Comparison of ENCODE assay signal across 8 mouse cellular contexts in the genomic region with DNA sequence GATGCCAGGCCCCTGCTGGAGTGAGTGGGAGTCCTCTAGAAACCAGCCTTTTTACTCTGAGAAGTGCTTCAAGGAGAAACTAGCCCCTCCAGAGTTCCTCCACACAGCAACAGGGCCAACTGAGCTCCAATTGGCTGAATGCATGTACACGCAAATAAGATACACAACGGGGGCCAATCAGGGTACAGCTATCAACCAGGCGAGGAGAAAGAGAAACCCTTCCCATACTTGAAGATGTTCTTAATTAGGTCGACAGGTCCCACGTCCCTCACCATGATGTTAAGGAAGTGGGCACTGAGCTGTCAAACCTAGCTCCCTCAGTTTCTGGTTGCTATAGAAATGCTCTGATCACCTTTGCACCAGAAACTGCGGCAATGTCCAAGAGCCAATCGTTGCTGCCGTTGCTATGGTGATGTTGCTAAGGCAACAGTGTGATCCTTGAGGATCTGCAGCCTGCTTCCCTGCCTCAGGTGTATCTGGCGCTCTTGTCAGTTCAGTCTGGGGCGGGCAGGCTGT. TPM values are rescaled to one million over a fixed set of nuclear protein-coding genes. Genes with fewer than 3 reads are reported as not detected.
A peak's percentile ranks its signal among the peaks of the same experiment; 100 is the strongest.
DNase-seq lines count a peak whose midpoint lies in the region; ATAC-seq lines count a peak whose summit lies in the region.

No protein-coding gene starts in this region.

- no peak overlapping the region for H3K9ac ChIP-seq in kidney, embryonic 16.5 days (replicated peaks; ENCODE audit: low read length)
- H3K9ac ChIP-seq in midbrain, embryonic 11.5 days (ENCODE audit: low read length): no peak overlapping the region
- H3K9ac ChIP-seq in stomach, embryonic 16.5 days (ENCODE audit: low read length): 0 out of 2 replicates have a peak overlapping the region, but pooled peaks have one; percentile 7

- peak overlapping the region; percentile 28 for H3K4me3 ChIP-seq in kidney, embryonic 16.5 days (ENCODE audit: low read length)
- H3K4me3 ChIP-seq in midbrain, embryonic 11.5 days (ENCODE audit: low read depth, low read length): peak overlapping the region; percentile 1; the same call in 1 of the 2 replicates
- peak overlapping the region; percentile 33 for H3K4me3 ChIP-seq in stomach, embryonic 16.5 days (replicated peaks; ENCODE audit: low read length)

- no peaks in the 10 kb centered on the region for H3K9me3 ChIP-seq in kidney, embryonic 16.5 days (ENCODE audit: low read length)
- no peaks in the 10 kb centered on the region for H3K9me3 ChIP-seq in midbrain, embryonic 11.5 days (ENCODE audit: control insufficient read depth, low read length)
- no peaks in the 10 kb centered on the region for H3K9me3 ChIP-seq in stomach, embryonic 16.5 days (replicated peaks; ENCODE audit: control insufficient read depth, low read length)

- peaks cover 30% of the 10 kb centered on the region for H3K4me1 ChIP-seq in kidney, embryonic 16.5 days (ENCODE audit: insufficient read depth, low read length)
- peaks cover 23% of the 10 kb centered on the region for H3K4me1 ChIP-seq in midbrain, embryonic 11.5 days (ENCODE audit: control insufficient read depth, insufficient read depth, low read length)
- H3K4me1 ChIP-seq in stomach, embryonic 16.5 days (ENCODE audit: control insufficient read depth, insufficient read depth, low read length): peaks cover 22% of the 10 kb centered on the region

- 1% methylated on average over 10 of the region's 10 CpGs for WGBS in kidney, embryonic 16.5 days
- 2% methylated on average over 10 of the region's 10 CpGs for WGBS in midbrain, embryonic 11.5 days
- 3% methylated on average over 10 of the region's 10 CpGs for WGBS in stomach, embryonic 16.5 days

- ATAC-seq in kidney, embryonic 16.5 days (ENCODE audit: low FRiP score, low TSS enrichment): no peak
- ATAC-seq in midbrain, embryonic 11.5 days (ENCODE audit: low FRiP score): peak; percentile 55
- no peak for ATAC-seq in stomach, embryonic 16.5 days (ENCODE audit: insufficient read depth, low FRiP score)

- H3K36me3 ChIP-seq in kidney, embryonic 16.5 days (ENCODE audit: insufficient read depth, low read length): no peaks in the 10 kb centered on the region
- H3K36me3 ChIP-seq in midbrain, embryonic 11.5 days (ENCODE audit: control insufficient read depth, insufficient read depth, low read length): no peaks in the 10 kb centered on the region
- H3K36me3 ChIP-seq in stomach, embryonic 16.5 days (ENCODE audit: control insufficient read depth, insufficient read depth, low read length): no peaks in the 10 kb centered on the region

- H3K27ac ChIP-seq in kidney, embryonic 16.5 days (ENCODE audit: low read length): 0 out of 2 replicates have a peak overlapping the region, but pooled peaks have one; percentile 8
- no peak overlapping the region for H3K27ac ChIP-seq in midbrain, embryonic 11.5 days (ENCODE audit: low read depth, low read length)
- no peak overlapping the region for H3K27ac ChIP-seq in stomach, embryonic 16.5 days (ENCODE audit: low read length)

- H3K27me3 ChIP-seq in kidney, embryonic 16.5 days (ENCODE audit: insufficient read depth, low read length): no peaks in the 10 kb centered on the region
- H3K27me3 ChIP-seq in midbrain, embryonic 11.5 days (ENCODE audit: control insufficient read depth, insufficient read depth, low read length): no peaks in the 10 kb centered on the region
- H3K27me3 ChIP-seq in stomach, embryonic 16.5 days (ENCODE audit: control insufficient read depth, insufficient read depth, low read length): no peaks in the 10 kb centered on the region

- peak overlapping the region; percentile 36 for H3K4me2 ChIP-seq in kidney, embryonic 16.5 days (replicated peaks; ENCODE audit: low read depth, low read length)
- peak overlapping the region; percentile 32 for H3K4me2 ChIP-seq in midbrain, embryonic 11.5 days
- H3K4me2 ChIP-seq in stomach, embryonic 16.5 days (ENCODE audit: low read depth, low read length): peak overlapping the region; percentile 40; the same call in 1 of the 2 replicates

- no peak for DNase-seq in kidney, postnatal 10 days
- peak; percentile 81 to 87 for DNase-seq in cerebellum, postnatal 14 days
- DNase-seq in frontal cortex, postnatal 14 days (ENCODE audit: low spot score in 2 of 2): peak; percentile 67 to 74
- DNase-seq in left cerebral cortex, adult 9 months (ENCODE audit: low spot score in 2 of 2): peak; percentile 80 to 85
- DNase-seq in midbrain, embryonic 11.5 days (ENCODE audit: low spot score, missing footprints): peak; percentile 93
- DNase-seq in adipocyte (ENCODE audit: low spot score): no peak

RNA-seq across cellular contexts. Expression of a gene that starts 2.9 kb away (rescaled TPM):
- polyA plus RNA-seq in kidney, embryonic 16.5 days (2015; fragmentation: Nextera tagmentation; extraction: Ambion mirVana): 15.5 and 15.7 TPM in 2 replicates
- polyA plus RNA-seq in midbrain, embryonic 11.5 days (2014; fragmentation: Nextera tagmentation; extraction: Ambion mirVana): 12.8 and 13.0 TPM in 2 replicates
- 8.3 and 12.3 TPM in 2 replicates for polyA plus RNA-seq in stomach, embryonic 16.5 days (2015; fragmentation: Nextera tagmentation; extraction: Ambion mirVana)

RNA-seq across cellular contexts. Expression of a gene that starts 37.0 kb away (rescaled TPM):
- polyA plus RNA-seq in kidney, embryonic 16.5 days (2015; fragmentation: Nextera tagmentation; extraction: Ambion mirVana): 26.4 and 29.4 TPM in 2 replicates
- 13.9 and 15.8 TPM in 2 replicates for polyA plus RNA-seq in midbrain, embryonic 11.5 days (2014; fragmentation: Nextera tagmentation; extraction: Ambion mirVana)
- 12.8 and 12.9 TPM in 2 replicates for polyA plus RNA-seq in stomach, embryonic 16.5 days (2015; fragmentation: Nextera tagmentation; extraction: Ambion mirVana)

RNA-seq across cellular contexts. Expression of a gene that starts 58.6 kb away (rescaled TPM):
- polyA plus RNA-seq in kidney, embryonic 16.5 days (2015; fragmentation: Nextera tagmentation; extraction: Ambion mirVana): 39.8 and 43.8 TPM in 2 replicates
- polyA plus RNA-seq in midbrain, embryonic 11.5 days (2014; fragmentation: Nextera tagmentation; extraction: Ambion mirVana): 21.9 TPM in 2 replicates
- 63.0 TPM in 2 replicates for polyA plus RNA-seq in stomach, embryonic 16.5 days (2015; fragmentation: Nextera tagmentation; extraction: Ambion mirVana)

Comparison
In these comparisons a context has a peak if more than half of its experiments do, and no peak if none do; other contexts are left out.
1. DNase-seq: peak in cerebellum, postnatal 14 days (2 of 2), frontal cortex, postnatal 14 days (2 of 2), left cerebral cortex, adult 9 months (2 of 2) and midbrain, embryonic 11.5 days (single experiment); none in kidney, postnatal 10 days (single experiment) and adipocyte (single experiment).
2. Peak in every context shown above with its lines, with median percentiles within 50 percentile points of each other: H3K4me2 ChIP-seq and H3K4me3 ChIP-seq.